Mouse (Mus musculus) stomach, embryonic 16.5 days (tissue): ENCODE results near the gene Il18r1. TPM values are rescaled to one million over a fixed set of nuclear protein-coding genes. Genes with fewer than 3 reads are reported as not detected.

Source experiments
- ATAC-seq: fragments of 200-750 bp; cut with Nextera tagmentation; 2 replicates; pipeline ENCODE4 v1.8.0; 2017; ENCODE audit warnings: moderate number of reproducible peaks, moderate TSS enrichment; ENCODE audit not compliant: insufficient read depth, low FRiP score
- H3K27ac ChIP-seq: fragments of 300-500 bp; sonication (generic); 2 replicates; pipeline ENCODE4 v1.5.1; 2014; ENCODE audit warnings: low read length
- H3K27me3 ChIP-seq: fragments of 300-500 bp; sonication (generic); 2 replicates; pipeline ENCODE4 v1.6.1; 2014; ENCODE audit warnings: low read length, control low read depth, mixed read lengths; ENCODE audit not compliant: control insufficient read depth, insufficient read depth
- H3K36me3 ChIP-seq: fragments of 300-500 bp; sonication (generic); 2 replicates; pipeline ENCODE4 v1.6.1; 2014; ENCODE audit warnings: low read length; ENCODE audit not compliant: control insufficient read depth, insufficient read depth
- H3K4me1 ChIP-seq: fragments of 300-500 bp; sonication (generic); 2 replicates; pipeline ENCODE4 v1.6.1; 2014; ENCODE audit warnings: low read length, control low read depth, mixed read lengths; ENCODE audit not compliant: control insufficient read depth, insufficient read depth
- H3K4me2 ChIP-seq: fragments of 300-500 bp; sonication (generic); 2 replicates; pipeline ENCODE4 v1.6.1; 2014; ENCODE audit warnings: low read depth, low read length, mixed read lengths
- H3K4me3 ChIP-seq: fragments of 300-500 bp; sonication (generic); replicated peaks from 2 replicates; pipeline ENCODE4 v1.5.1; 2014; ENCODE audit warnings: mild to moderate bottlenecking, low read length
- H3K9ac ChIP-seq: fragments of 300-500 bp; sonication (generic); 2 replicates; pipeline ENCODE4 v1.6.1; 2014; ENCODE audit warnings: low read length
- H3K9me3 ChIP-seq: fragments of 300-500 bp; sonication (generic); replicated peaks from 2 replicates; pipeline ENCODE4 v1.6.1; 2016; ENCODE audit warnings: low read length, control low read depth; ENCODE audit not compliant: control insufficient read depth
- WGBS: fragments of 180-500 bp; shearing (Covaris S2); extraction: QIAGEN DNeasy Blood & Tissue Kit; methylation state at CpG from one replicate; pipeline ENCODE4 v1.1.7; 2014; 5-methylcytosine and 5-hydroxymethylcytosine counted together
- polyA plus RNA-seq: library from polyadenylated mRNA; unstranded; fragments of >200 nt; fragmentation: Nextera tagmentation; extraction: Ambion mirVana; gene quantifications from 2 replicates; pipeline ENCODE4 v1.2.1, GENCODE M21; 2015

The Il18r1 gene
- polyA plus RNA-seq, 1 experiment from 2014 or later = 1.6 TPM

- Histone ChIP-seq H3K27me3 (no peaks in the 10 kb centered on the region), H3K36me3 (no peaks in the 10 kb centered on the region)
- WGBS = 48% methylated on average over 9 of the region's 9 CpGs
Measured at GRCm38 (mm10) chr1:40514851-40515585, 49.7 kb downstream of the Il18r1 start, which contains the start of gene Il18rap. Gene Il18rap, plus strand, starts transcription at chr1:40515362.

GRCm38 (mm10) chr1:40516364-40516763 lies 51.0 kb downstream of the Il18r1 start:
- H3K4me2 ChIP-seq = no peak overlapping the region
- no peak overlapping the region for H3K27ac ChIP-seq
- 0 out of 2 replicates have a peak, but pooled peaks cover 4% of the 10 kb centered on the region for H3K9me3 ChIP-seq
- no peak overlapping the region for H3K4me3 ChIP-seq
- ATAC-seq = no peak
- no peaks in the 10 kb centered on the region for H3K36me3 ChIP-seq
- H3K27me3 ChIP-seq = no peaks in the 10 kb centered on the region
- 87% methylated on average over 6 of the region's 6 CpGs for WGBS
- no peak overlapping the region for H3K9ac ChIP-seq
- no peaks in the 10 kb centered on the region for H3K4me1 ChIP-seq

More at GRCm38 (mm10) chr1:40514851-40515585, 49.7 kb downstream of the Il18r1 start, which contains the start of gene Il18rap:
- H3K9ac ChIP-seq = no peak within 1 kb of the TSS
- no peak within 1 kb of the TSS for H3K4me2 ChIP-seq
- H3K9me3 ChIP-seq = 0 out of 2 replicates have a peak, but pooled peaks cover 4% of the 10 kb centered on the region
- no peak for ATAC-seq
- no peak within 1 kb of the TSS for H3K4me3 ChIP-seq
- H3K27ac ChIP-seq = no peak within 1 kb of the TSS
- no peaks in the 10 kb centered on the region for H3K4me1 ChIP-seq

- H3K4me1 ChIP-seq = no peaks in the 10 kb centered on the region
- 83% methylated on average over 7 of the region's 7 CpGs for WGBS
- no peak overlapping the region for H3K9ac ChIP-seq
- no peak overlapping the region for H3K4me2 ChIP-seq
- no peak for ATAC-seq
- no peak overlapping the region for H3K4me3 ChIP-seq
- no peaks in the 10 kb centered on the region for H3K36me3 ChIP-seq
- H3K27me3 ChIP-seq = no peaks in the 10 kb centered on the region
- no peak overlapping the region for H3K27ac ChIP-seq
- H3K9me3 ChIP-seq = no peaks in the 10 kb centered on the region
Measured at GRCm38 (mm10) chr1:40522918-40523317, 57.6 kb downstream of the Il18r1 start.

GRCm38 (mm10) chr1:40523971-40524722 lies 58.8 kb downstream of the Il18r1 start:
- 82% methylated on average over 5 of the region's 5 CpGs for WGBS
- Histone ChIP-seq H3K4me3 (no peak overlapping the region), H3K27me3 (no peaks in the 10 kb centered on the region), H3K4me2 (no peak overlapping the region), H3K27ac (no peak overlapping the region), H3K4me1 (no peaks in the 10 kb centered on the region), H3K9ac (no peak overlapping the region), H3K36me3 (no peaks in the 10 kb centered on the region), H3K9me3 (no peaks in the 10 kb centered on the region)
- ATAC-seq = no peak

GRCm38 (mm10) chr1:40529287-40529686 lies 63.9 kb downstream of the Il18r1 start:
- Histone ChIP-seq H3K27me3 (no peaks in the 10 kb centered on the region), H3K4me1 (no peaks in the 10 kb centered on the region), H3K4me2 (no peak overlapping the region), H3K27ac (no peak overlapping the region), H3K36me3 (no peaks in the 10 kb centered on the region), H3K9me3 (no peaks in the 10 kb centered on the region), H3K9ac (no peak overlapping the region), H3K4me3 (no peak overlapping the region)
- no peak for ATAC-seq
- 84% methylated on average over 5 of the region's 5 CpGs for WGBS

- 78% methylated on average over 5 of the region's 5 CpGs for WGBS
- no peaks in the 10 kb centered on the region for H3K36me3 ChIP-seq
Measured at GRCm38 (mm10) chr1:40537577-40537976, 72.2 kb downstream of the Il18r1 start.

GRCm38 (mm10) chr1:40544650-40545049 lies 79.3 kb downstream of the Il18r1 start:
- no peak overlapping the region for H3K9ac ChIP-seq
- no peaks in the 10 kb centered on the region for H3K27me3 ChIP-seq
- H3K4me2 ChIP-seq = no peak overlapping the region
- WGBS = 0% methylated on average over 2 of the region's 2 CpGs
- no peak overlapping the region for H3K27ac ChIP-seq
- H3K4me3 ChIP-seq = no peak overlapping the region
- no peak for ATAC-seq
- H3K9me3 ChIP-seq = no peaks in the 10 kb centered on the region
- no peaks in the 10 kb centered on the region for H3K4me1 ChIP-seq
- H3K36me3 ChIP-seq = no peaks in the 10 kb centered on the region

More at GRCm38 (mm10) chr1:40537577-40537976, 72.2 kb downstream of the Il18r1 start:
- ATAC-seq = no peak
- no peak overlapping the region for H3K4me2 ChIP-seq
- H3K4me3 ChIP-seq = no peak overlapping the region
- H3K9ac ChIP-seq = no peak overlapping the region
- no peaks in the 10 kb centered on the region for H3K4me1 ChIP-seq
- no peaks in the 10 kb centered on the region for H3K9me3 ChIP-seq
- H3K27ac ChIP-seq = no peak overlapping the region
- no peaks in the 10 kb centered on the region for H3K27me3 ChIP-seq

- H3K9ac ChIP-seq = no peak overlapping the region
- no peaks in the 10 kb centered on the region for H3K27me3 ChIP-seq
- H3K4me2 ChIP-seq = no peak overlapping the region
- H3K4me3 ChIP-seq = no peak overlapping the region
- H3K36me3 ChIP-seq = no peaks in the 10 kb centered on the region
- ATAC-seq = no peak
- no peak overlapping the region for H3K27ac ChIP-seq
- no peaks in the 10 kb centered on the region for H3K9me3 ChIP-seq
- 74% methylated on average over 4 of the region's 4 CpGs for WGBS
- H3K4me1 ChIP-seq = no peaks in the 10 kb centered on the region
Measured at GRCm38 (mm10) chr1:40546645-40547044, 81.3 kb downstream of the Il18r1 start.

- no peak overlapping the region for H3K4me3 ChIP-seq
- H3K27me3 ChIP-seq = no peaks in the 10 kb centered on the region
- no peak for ATAC-seq
- no peak overlapping the region for H3K27ac ChIP-seq
- H3K9ac ChIP-seq = no peak overlapping the region
- no peak overlapping the region for H3K4me2 ChIP-seq
- H3K4me1 ChIP-seq = no peaks in the 10 kb centered on the region
- H3K36me3 ChIP-seq = no peaks in the 10 kb centered on the region
- 80% methylated on average over 11 of the region's 11 CpGs for WGBS
- no peaks in the 10 kb centered on the region for H3K9me3 ChIP-seq
Measured at GRCm38 (mm10) chr1:40547064-40547572, 81.8 kb downstream of the Il18r1 start.
